Mouse (Mus musculus): ENCODE data around the gene Dlgap1.
A peak's percentile ranks its signal among the peaks of the same experiment; 100 is the strongest.

Dlgap1 gene

GRCm38 (mm10) chr17:69969021-69969815 is at the start of gene Dlgap1:
Dlgap1 (plus strand) TSS chr17:69969073.
- DNase-seq = peak; percentile 87

DNA sequence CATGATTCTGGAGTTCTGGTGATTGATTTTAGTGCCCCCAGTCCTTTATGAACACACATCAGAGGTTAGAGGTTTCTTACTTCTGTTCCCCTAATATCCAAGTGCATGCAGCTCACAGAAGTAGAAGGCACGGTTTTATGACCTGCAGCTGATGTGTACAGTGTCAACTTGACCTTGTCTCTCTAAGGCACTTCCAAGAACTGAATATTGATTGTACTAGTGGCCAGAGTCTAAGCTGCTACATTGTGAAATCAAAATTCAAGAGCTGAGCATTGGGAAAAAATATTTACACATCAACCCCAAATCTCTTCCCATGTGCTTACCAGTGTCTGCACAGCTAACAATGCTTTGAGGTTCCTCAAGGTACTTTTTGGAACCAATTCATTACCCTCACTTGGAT is 13.9 kb upstream of the Dlgap1 start:
- no peak for DNase-seq

DNA sequence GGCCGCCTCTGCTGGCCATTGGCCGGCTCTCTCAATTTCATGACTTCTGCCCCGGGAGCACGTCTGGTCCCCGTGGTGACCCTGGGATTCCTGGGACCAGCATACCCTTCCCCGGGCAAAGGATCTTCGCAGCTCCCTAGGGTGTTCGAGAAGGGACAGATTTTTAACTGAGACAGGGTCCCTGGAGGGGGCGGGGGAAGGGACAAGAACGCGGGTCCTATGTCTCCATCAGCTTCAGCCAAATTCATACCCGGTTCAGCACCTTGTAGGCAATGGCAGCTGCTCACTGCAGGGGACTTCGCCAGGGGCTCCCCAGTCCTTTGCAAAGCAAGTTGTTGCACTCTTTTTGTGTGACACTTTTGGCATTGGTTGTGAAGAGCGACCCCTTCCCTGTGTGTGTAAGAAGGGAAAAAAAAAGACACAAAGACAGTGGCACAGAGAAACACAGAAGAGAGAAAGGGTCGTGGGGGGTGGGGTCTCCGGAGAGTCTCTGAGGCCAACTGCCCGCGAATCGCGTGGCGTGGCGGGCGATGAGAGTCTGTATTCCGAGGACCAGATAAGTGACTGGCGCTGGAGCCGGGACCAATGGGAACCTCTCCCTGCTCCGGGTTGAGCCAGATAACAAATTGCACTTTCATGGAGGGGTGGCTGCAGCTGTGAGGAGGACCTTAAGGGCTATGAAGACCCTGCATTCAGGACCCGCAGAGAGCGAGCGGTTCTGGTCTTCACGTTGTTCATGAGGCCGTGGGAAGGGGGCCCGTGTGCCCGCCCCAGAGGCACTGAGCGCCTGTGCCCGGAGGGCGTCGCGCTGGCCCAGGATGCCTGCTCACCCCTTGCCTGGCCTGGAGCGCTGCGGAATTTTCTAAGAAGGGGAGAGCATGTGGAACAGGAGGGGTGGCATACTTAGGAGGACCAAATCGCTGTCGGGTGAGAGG is 1.2 kb downstream of the Dlgap1 start:
- DNase-seq = peak; percentile 53

DNA sequence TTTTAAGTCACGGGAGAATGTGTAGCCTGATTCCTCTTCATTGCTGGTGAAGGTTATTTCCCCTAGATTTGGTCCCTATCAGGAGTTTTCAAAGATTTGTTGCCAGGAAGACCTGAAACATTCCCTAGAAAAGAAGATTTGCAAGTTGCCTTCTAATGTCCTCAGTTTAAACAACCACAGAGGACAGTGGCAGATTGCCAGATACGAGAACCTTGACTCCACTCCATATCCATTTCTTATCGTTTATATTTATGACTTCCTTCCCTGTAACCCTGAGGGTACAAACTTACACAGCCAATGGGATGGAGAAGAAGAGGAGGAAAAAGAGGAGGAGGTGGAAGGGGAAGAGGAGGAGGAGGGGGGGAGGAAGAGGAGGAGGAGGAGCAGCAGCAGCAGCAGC is 4.2 kb downstream of the Dlgap1 start:
- no peak for DNase-seq

DNA sequence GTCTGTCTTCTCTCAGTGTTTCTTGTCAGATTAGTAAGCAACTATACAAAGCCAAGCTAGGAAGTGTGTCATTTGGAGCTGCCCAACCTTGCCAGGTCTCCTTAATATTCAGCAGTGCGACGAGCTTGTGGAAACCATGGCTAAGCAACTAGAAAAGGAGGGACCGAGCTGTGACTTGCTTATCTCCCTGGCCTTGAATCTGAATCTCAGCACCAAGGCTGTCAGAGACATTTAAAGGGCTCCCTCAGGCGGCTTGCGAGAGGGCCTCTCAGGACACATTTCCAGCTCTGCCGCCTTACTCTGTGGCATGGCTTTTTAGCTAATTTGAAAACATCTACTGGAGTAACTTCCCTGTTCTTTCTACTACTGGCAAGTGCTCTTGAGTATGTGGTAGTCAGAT is 5.1 kb downstream of the Dlgap1 start:
- no peak for DNase-seq

GRCm38 (mm10) chr17:69982236-69982923 is 13.5 kb downstream of the Dlgap1 start:
- DNase-seq = no peak

GRCm38 (mm10) chr17:69996406-69996805 is 27.5 kb downstream of the Dlgap1 start:
- DNase-seq = no peak

- peak; percentile 64 for DNase-seq
Measured at GRCm38 (mm10) chr17:70002026-70002425, 33.2 kb downstream of the Dlgap1 start.

GRCm38 (mm10) chr17:70004628-70005027 is 35.8 kb downstream of the Dlgap1 start:
- DNase-seq = no peak

DNA sequence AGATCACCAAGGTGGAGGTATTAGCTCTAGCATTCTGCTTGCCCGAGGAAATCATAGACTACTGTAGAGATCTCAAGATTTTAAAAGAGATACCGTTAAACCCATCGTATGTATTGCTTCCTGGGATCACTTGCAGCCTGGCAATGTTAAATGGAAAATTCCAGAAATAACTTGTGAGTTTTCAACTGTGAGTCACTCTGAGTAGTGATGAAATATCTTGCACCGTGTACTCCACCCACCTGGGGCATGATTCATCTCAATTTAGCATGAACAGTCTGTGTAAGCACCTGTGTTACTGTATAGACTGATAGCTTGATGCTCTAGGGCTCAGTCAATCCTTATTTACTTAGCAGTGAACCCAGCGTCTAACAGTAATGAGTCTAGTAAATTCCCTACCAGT is 38.7 kb downstream of the Dlgap1 start:
- DNase-seq = no peak

- no peak for DNase-seq
Measured at GRCm38 (mm10) chr17:70016511-70016910, 47.6 kb downstream of the Dlgap1 start.

- no peak for DNase-seq
Measured at GRCm38 (mm10) chr17:70020376-70020775, 51.5 kb downstream of the Dlgap1 start.

DNA sequence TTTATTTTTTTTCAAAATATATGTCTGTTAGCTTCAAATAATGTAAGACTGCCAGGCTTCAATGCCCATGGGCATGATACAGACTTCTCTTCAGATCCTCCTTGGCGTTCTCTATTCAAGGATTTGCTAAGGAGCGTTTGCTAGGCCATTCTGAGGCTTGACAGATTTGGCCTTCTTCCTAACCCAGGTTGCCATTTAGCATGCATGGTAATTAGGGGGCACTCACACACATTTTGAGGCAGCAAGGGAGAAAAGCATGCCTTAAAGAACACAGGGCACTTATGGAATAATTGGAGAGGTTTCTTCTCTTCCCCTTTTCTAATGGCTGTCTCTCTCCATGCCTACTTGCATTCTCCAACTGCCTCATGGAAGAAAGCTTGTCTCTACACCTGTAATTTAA is 53.7 kb downstream of the Dlgap1 start:
- DNase-seq = no peak

GRCm38 (mm10) chr17:70034862-70035261 is 66.0 kb downstream of the Dlgap1 start:
- DNase-seq = no peak

GRCm38 (mm10) chr17:70040751-70041430 is 72.0 kb downstream of the Dlgap1 start:
- no peak for DNase-seq

- no peak for DNase-seq
Measured at GRCm38 (mm10) chr17:70068281-70068680, 99.4 kb downstream of the Dlgap1 start.

GRCm38 (mm10) chr17:70072066-70072465 is 103.2 kb downstream of the Dlgap1 start:
- DNase-seq = peak; percentile 80

DNA sequence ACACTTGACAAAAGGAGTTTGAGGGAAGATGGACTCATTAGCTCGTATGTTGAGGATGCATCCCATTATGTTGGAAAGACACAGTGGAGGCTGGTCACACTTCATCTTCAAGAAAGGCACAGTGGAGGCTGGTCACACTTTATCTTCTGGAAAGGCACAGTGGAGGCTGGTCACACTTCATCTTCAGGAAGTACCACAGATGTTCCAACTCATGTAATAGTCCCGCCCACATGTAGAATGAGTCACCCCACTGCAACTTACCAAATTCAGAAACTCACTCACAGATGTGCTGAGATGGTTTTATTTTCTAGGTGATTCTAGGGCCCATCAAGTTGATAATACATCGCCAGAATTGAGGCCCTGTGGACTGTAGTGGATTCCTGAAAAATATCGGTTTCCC is 119.3 kb downstream of the Dlgap1 start:
- DNase-seq = no peak

DNA sequence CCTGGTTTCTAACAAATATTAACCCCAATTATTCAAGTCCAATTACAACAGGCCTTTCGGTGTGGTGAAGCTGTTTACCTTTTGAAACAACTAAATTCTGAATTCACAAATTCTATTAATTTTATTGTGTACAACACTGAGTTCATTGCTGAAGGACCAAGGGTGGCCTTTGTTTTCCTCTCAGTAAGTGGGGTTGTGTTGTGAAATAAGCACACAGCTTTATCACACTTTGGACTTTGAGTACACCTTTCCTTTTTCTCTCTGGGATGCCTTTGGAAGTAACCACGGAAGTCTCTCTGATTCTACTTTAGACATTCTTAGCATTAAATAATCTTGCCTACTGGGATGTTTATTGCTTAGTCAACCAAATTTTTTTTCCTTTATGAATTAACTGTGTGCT is 121.9 kb downstream of the Dlgap1 start:
- DNase-seq = no peak

DNA sequence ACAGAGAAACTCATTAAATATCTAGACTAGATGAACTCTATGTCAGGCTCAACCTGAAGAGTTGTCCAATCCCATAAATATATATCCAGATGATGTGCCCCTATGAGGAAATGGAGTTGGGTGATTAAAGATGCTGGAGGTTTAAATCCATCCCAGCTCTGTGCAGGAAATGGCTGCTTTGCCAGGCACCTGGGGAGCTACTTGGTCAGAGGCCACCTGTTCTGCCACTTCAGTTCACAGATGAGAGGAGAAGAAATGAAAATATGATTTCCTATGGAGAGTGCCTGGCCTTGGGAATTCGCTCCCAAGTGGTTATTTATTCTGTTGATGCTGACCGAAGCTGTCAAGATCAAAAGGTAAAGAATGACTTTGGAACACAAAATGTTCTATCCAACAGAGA is 160.3 kb downstream of the Dlgap1 start:
- peak; percentile 90 for DNase-seq

DNA sequence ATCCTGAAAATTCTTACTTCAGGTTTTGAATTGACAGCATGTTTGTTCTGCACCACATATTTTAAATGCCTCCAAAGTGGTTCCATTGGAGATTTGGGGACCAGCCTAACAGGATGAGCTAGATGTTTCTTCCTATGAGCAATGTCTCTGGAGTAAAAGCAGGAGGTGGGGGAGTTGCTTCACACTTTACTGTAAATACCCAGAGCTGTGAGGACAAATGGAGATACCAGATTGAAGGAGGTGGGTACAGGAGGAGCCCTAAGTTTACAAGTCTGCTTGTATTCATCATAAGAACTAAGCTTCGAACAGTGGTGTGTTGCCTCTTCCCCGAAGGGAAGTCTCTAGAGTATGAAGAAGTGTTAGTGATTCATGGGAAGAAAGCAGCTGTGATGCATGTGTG is 201.0 kb downstream of the Dlgap1 start:
- DNase-seq = no peak

DNA sequence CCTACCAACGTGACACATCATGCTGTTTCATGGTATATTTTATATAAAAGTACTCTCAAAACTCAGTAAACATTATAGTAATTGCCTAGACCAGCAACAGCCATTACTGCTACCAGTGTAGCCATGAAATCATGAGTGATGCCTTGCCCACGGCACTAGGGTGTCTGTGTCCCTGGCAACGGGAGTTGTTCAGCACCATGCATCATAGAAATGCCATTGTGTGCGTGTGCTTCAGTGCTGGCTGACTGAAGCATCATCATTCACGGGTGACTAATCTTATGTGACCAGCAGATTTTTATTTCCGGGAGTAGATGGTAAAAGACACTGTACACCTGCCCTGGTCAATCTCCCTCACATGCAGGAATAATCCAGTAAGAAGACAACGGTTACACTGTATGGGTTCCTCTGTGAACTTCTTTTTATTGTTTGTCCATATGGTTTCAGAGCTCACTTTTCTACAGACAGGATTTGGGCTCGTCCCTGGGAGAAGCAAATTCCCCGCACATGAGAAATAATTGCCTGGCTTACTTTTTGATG is 203.7 kb downstream of the Dlgap1 start:
- DNase-seq = no peak

Data from cerebellum, adult 8-10 months (tissue).